Mouse (Mus musculus): ENCODE measurements around the gene Tspan5.

DNA sequence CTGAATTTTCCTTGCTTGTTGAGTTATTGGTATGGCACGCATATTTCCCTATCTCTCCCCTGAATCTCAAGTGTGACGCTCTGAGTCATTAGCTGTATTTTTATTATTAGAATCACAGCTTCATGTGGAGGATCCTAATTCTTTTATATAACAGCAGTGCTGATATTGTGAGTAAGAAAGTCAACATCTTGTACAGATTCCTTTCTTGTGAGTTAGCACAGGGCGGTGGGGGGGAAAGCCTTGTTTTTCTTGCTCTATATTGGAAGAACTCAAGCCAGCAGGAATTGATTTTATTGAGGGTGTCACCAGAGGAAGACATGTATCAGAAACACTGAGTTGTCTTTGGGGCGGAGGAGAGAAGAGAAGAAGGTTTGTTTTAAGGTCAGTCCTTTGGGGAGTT is 3.6 kb downstream of the Tspan5 start:
- TF ChIP-seq GATA1 (IDR thresholded peaks at IDR 0.05; ENCODE audit: low read depth, low read length) (no peak; the same call in 1 of the 2 replicates), MEF2A (IDR thresholded peaks at IDR 0.05; ENCODE audit: extremely low read depth, insufficient replicate concordance, low read depth, low read length, poor library complexity, severe bottlenecking) (no peak), CTCF (IDR thresholded peaks at IDR 0.05 in 2 of 3, conservative IDR thresholded peaks at IDR 0.05 in 1 of 3; ENCODE audit: control insufficient read depth in 1 of 3, insufficient read depth in 1 of 3, low read depth in 2 of 3, low read length in 3 of 3, poor library complexity in 1 of 3, severe bottlenecking in 1 of 3) (no peak), RAD21 (IDR thresholded peaks at IDR 0.05; ENCODE audit: low read depth, low read length) (no peak), BHLHE40 (IDR thresholded peaks at IDR 0.05; ENCODE audit: borderline replicate concordance, low read depth, low read length) (no peak), ZNF384 (IDR thresholded peaks at IDR 0.05; ENCODE audit: low read depth, low read length) (no peak)

All from MEL (cell line).